Mouse (Mus musculus) intestine, postnatal 0 days (tissue): Measurements from ENCODE around the gene Zswim8. TPM values are rescaled to one million over a fixed set of nuclear protein-coding genes. Genes with fewer than 3 reads are reported as not detected.
A peak's percentile ranks its signal among the peaks of the same experiment; 100 is the strongest.

Experiments used
- ATAC-seq: fragments of 200-750 bp; cut with Nextera tagmentation; 2 replicates; pipeline ENCODE4 v1.8.0; 2017; ENCODE audit warnings: mild to moderate bottlenecking, moderate TSS enrichment, moderate library complexity
- H3K27ac ChIP-seq: fragments of 300-500 bp; sonication (generic); 2 replicates; pipeline ENCODE4 v1.5.1; 2014; ENCODE audit warnings: mild to moderate bottlenecking, low read depth, low read length, moderate library complexity
- H3K27me3 ChIP-seq: fragments of 300-500 bp; sonication (generic); replicated peaks from 2 replicates; pipeline ENCODE4 v1.6.1; 2014; ENCODE audit warnings: low read length, mixed read lengths; ENCODE audit not compliant: control insufficient read depth, insufficient read depth
- H3K36me3 ChIP-seq: fragments of 300-500 bp; sonication (generic); 2 replicates; pipeline ENCODE4 v1.6.1; 2014; ENCODE audit warnings: mild to moderate bottlenecking, moderate library complexity; ENCODE audit not compliant: control insufficient read depth, insufficient read depth
- H3K4me1 ChIP-seq: fragments of 300-500 bp; sonication (generic); replicated peaks from 2 replicates; pipeline ENCODE4 v1.6.1; 2014; ENCODE audit warnings: antibody characterized with exemption, low read length, mixed read lengths; ENCODE audit not compliant: control insufficient read depth, insufficient read depth
- H3K4me2 ChIP-seq: fragments of 300-500 bp; sonication (generic); replicated peaks from 2 replicates; pipeline ENCODE4 v1.6.1; 2014; ENCODE audit warnings: low read depth, mild to moderate bottlenecking, moderate library complexity
- H3K4me3 ChIP-seq: fragments of 300-500 bp; sonication (generic); 2 replicates; pipeline ENCODE4 v1.5.1; 2014; ENCODE audit warnings: low read depth, low read length
- H3K9ac ChIP-seq: fragments of 300-500 bp; sonication (generic); 2 replicates; pipeline ENCODE4 v1.6.1; 2014; ENCODE audit warnings: mild to moderate bottlenecking, low read depth, low read length
- H3K9me3 ChIP-seq: fragments of 300-500 bp; sonication (generic); 2 replicates; pipeline ENCODE4 v1.6.1; 2016; ENCODE audit warnings: mixed run types; ENCODE audit not compliant: control insufficient read depth
- CTCF ChIP-seq: sonication (generic); IDR thresholded peaks from 2 replicates; pipeline ENCODE4 v1.5.1; 2016; ENCODE audit warnings: low read depth, mild to moderate bottlenecking, control low read depth, antibody characterized with exemption, moderate library complexity
- WGBS: fragments of 180-500 bp; shearing (Covaris S2); extraction: QIAGEN DNeasy Blood & Tissue Kit; methylation state at CpG from one replicate; pipeline ENCODE4 v1.1.7; 2014; 5-methylcytosine and 5-hydroxymethylcytosine counted together
- polyA plus RNA-seq: library from polyadenylated mRNA; unstranded; fragments of >200 nt; fragmentation: Nextera tagmentation; extraction: Ambion mirVana; gene quantifications from 2 replicates; pipeline ENCODE4 v1.2.1, GENCODE M21; 2015

Zswim8 gene
- polyA plus RNA-seq, 1 experiment from 2014 or later: 15.0 TPM

DNA sequence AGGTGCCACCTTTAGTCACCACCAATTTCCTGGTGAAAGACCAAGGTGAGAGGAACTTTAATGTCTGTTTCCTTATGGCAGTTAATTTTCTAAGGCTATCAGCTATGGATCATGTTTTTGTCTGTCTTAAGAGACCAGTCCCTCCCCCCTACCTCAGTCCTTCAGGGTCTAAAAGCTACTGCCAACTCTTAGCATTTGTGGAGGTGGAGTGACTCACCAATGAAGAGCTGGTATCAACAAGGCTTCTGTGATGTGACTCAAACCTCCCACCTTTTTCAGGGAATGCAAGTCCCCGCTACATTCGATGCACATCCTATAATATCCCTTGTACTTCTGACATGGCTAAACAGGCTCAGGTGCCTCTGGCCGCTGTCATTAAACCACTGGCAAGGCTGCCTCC, 20.8 kb upstream of the Zswim8 start:
- no peak for ATAC-seq
- no peak overlapping the region for H3K9ac ChIP-seq
- H3K9me3 ChIP-seq: no peaks in the 10 kb centered on the region
- H3K27ac ChIP-seq: no peak overlapping the region
- no peaks in the 10 kb centered on the region for H3K27me3 ChIP-seq
- 98% methylated on average over 3 of the region's 3 CpGs for WGBS
- TF ChIP-seq CTCF: no peak
- no peak overlapping the region for H3K4me3 ChIP-seq
- no peak overlapping the region for H3K4me2 ChIP-seq
- H3K4me1 ChIP-seq: no peaks in the 10 kb centered on the region
- peaks cover 98% of the 10 kb centered on the region for H3K36me3 ChIP-seq

- peaks cover 99% of the 10 kb centered on the region for H3K36me3 ChIP-seq
Measured at GRCm38 (mm10) chr14:20689009-20689408, 18.3 kb upstream of the Zswim8 start.

GRCm38 (mm10) chr14:20691772-20692171, 15.6 kb upstream of the Zswim8 start:
- Histone ChIP-seq H3K4me2 (no peak overlapping the region), H3K27me3 (no peaks in the 10 kb centered on the region), H3K4me3 (no peak overlapping the region), H3K36me3 (peaks cover 72% of the 10 kb centered on the region), H3K27ac (no peak overlapping the region), H3K4me1 (peaks cover 6% of the 10 kb centered on the region; the same call in 1 of the 2 replicates), H3K9ac (no peak overlapping the region), H3K9me3 (no peaks in the 10 kb centered on the region)
- WGBS: 83% methylated on average over 6 of the region's 6 CpGs
- no peak for ATAC-seq
- TF ChIP-seq CTCF: no peak

More at GRCm38 (mm10) chr14:20689009-20689408, 18.3 kb upstream of the Zswim8 start:
- Histone ChIP-seq H3K27ac (0 out of 2 replicates have a peak overlapping the region, but pooled peaks have one; percentile 1), H3K4me1 (no peaks in the 10 kb centered on the region), H3K4me2 (no peak overlapping the region), H3K9me3 (no peaks in the 10 kb centered on the region), H3K4me3 (no peak overlapping the region), H3K27me3 (no peaks in the 10 kb centered on the region), H3K9ac (no peak overlapping the region)
- no peak for ATAC-seq
- WGBS: 78% methylated on average over 2 of the region's 2 CpGs
- no peak for TF ChIP-seq CTCF

- 88% methylated on average over 10 of the region's 10 CpGs for WGBS
- no peaks in the 10 kb centered on the region for H3K27me3 ChIP-seq
- H3K9me3 ChIP-seq: no peaks in the 10 kb centered on the region
- no peak overlapping the region for H3K27ac ChIP-seq
- H3K9ac ChIP-seq: no peak overlapping the region
- H3K4me3 ChIP-seq: no peak overlapping the region
- TF ChIP-seq CTCF: no peak
- ATAC-seq: no peak
- no peak overlapping the region for H3K4me2 ChIP-seq
- H3K4me1 ChIP-seq: peaks cover 6% of the 10 kb centered on the region; the same call in 1 of the 2 replicates
- H3K36me3 ChIP-seq: peaks cover 53% of the 10 kb centered on the region
Measured at GRCm38 (mm10) chr14:20693589-20694101, 13.7 kb upstream of the Zswim8 start.

DNA sequence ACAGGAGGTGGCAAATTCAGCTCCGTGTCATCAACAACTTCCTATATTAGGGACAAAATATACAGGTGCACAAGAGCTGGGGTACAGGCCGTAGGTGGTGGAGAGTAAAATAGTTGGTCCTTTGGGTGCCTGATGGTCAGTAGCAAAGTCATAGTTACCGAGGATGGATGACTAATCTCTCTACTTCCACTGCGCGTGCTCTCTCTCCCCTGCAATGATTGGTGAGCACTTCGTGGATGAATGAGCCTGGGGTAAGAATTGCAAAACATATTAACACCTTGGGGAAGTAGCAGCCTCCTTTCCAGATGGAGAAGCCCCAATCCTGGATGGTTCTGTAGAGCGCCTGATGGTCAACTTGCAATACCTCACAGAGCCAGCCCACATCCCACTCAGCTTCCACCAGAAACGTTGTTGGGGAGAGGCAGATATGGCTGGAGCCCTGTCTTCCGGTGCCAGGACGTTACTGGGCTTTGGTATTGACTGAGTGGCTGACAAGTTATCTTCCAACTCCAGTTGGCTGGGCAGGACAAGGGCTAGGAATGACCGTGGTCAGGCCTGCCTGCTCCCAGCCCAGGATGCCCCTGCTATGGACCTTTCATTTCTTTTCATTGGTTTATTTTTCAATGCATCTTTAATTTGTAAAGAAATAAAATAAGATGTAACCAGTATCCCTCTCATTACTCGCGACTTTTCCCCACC, 13.0 kb upstream of the Zswim8 start:
- peak overlapping the region; percentile 96 for H3K27ac ChIP-seq
- peak overlapping the region; percentile 91 for H3K4me3 ChIP-seq
- TF ChIP-seq CTCF: no peak
- H3K27me3 ChIP-seq: no peaks in the 10 kb centered on the region
- ATAC-seq: no peak; the same call in 1 of the 2 replicates
- H3K4me1 ChIP-seq: peaks cover 6% of the 10 kb centered on the region; the same call in 1 of the 2 replicates
- no peaks in the 10 kb centered on the region for H3K9me3 ChIP-seq
- H3K36me3 ChIP-seq: peaks cover 46% of the 10 kb centered on the region
- H3K4me2 ChIP-seq: peak overlapping the region; percentile 89
- H3K9ac ChIP-seq: peak overlapping the region; percentile 92; the same call in 1 of the 2 replicates
- WGBS: 42% methylated on average over 13 of the region's 13 CpGs

GRCm38 (mm10) chr14:20694884-20695760, 12.2 kb upstream of the Zswim8 start, which contains the start of gene Fut11:
Fut11 (plus strand) TSS chr14:20694968.
- peaks cover 6% of the 10 kb centered on the region; the same call in 1 of the 2 replicates for H3K4me1 ChIP-seq
- H3K4me3 ChIP-seq: peak within 1 kb of the TSS; percentile 91
- H3K9me3 ChIP-seq: no peaks in the 10 kb centered on the region
- H3K27ac ChIP-seq: peak within 1 kb of the TSS; percentile 96
- H3K4me2 ChIP-seq: peak within 1 kb of the TSS; percentile 89
- H3K9ac ChIP-seq: peak within 1 kb of the TSS; percentile 92
- peaks cover 38% of the 10 kb centered on the region for H3K36me3 ChIP-seq
- under 1% methylated on average over 111 of the region's 111 CpGs for WGBS
- peak; percentile 91 for ATAC-seq
- no peaks in the 10 kb centered on the region for H3K27me3 ChIP-seq
- no peak for TF ChIP-seq CTCF
